Mouse (Mus musculus): ENCODE measurements at regions not wholly inside any gene's neighbourhood (a gene's known extent, or its start where the extent isn't known, plus 50 kb on each side); places are given as distances from the start of the nearest gene placed in this dataset.

- no peak overlapping the region for H3K4me3 ChIP-seq (replicated peaks)
- no peaks in the 10 kb centered on the region for H3K27me3 ChIP-seq
- no peak overlapping the region for H3K4me2 ChIP-seq
- no peak for ATAC-seq (replicated peaks; ENCODE audit: low FRiP score)
- H3K36me3 ChIP-seq = no peaks in the 10 kb centered on the region
- no peaks in the 10 kb centered on the region for H3K4me1 ChIP-seq
- H3K27ac ChIP-seq = no peak overlapping the region
- WGBS = 82% methylated on average over 10 of the region's 10 CpGs
- H3K9me3 ChIP-seq (replicated peaks) = no peaks in the 10 kb centered on the region
- H3K9ac ChIP-seq = no peak overlapping the region
These were observed 104.6 kb downstream of the Ube2e3 start for GRCm38 (mm10) chr2:78972288-78973117.

- no peaks in the 10 kb centered on the region for H3K36me3 ChIP-seq
- no peak overlapping the region for H3K9ac ChIP-seq
- no peak overlapping the region for H3K4me2 ChIP-seq
- no peak overlapping the region for H3K27ac ChIP-seq
- no peaks in the 10 kb centered on the region for H3K9me3 ChIP-seq (replicated peaks)
- H3K4me3 ChIP-seq (replicated peaks) = no peak overlapping the region
- H3K4me1 ChIP-seq = no peaks in the 10 kb centered on the region
- no peaks in the 10 kb centered on the region for H3K27me3 ChIP-seq
- no peak for ATAC-seq (replicated peaks; ENCODE audit: low FRiP score)
- WGBS = 98% methylated on average over 3 of the region's 3 CpGs
These were observed 105.9 kb downstream of the Ube2e3 start for GRCm38 (mm10) chr2:78973811-78974210.

- no peaks in the 10 kb centered on the region for H3K4me1 ChIP-seq
- no peaks in the 10 kb centered on the region for H3K36me3 ChIP-seq
- no peaks in the 10 kb centered on the region for H3K9me3 ChIP-seq (replicated peaks)
- no peak overlapping the region for H3K9ac ChIP-seq
- H3K4me3 ChIP-seq (replicated peaks) = no peak overlapping the region
- no peak overlapping the region for H3K4me2 ChIP-seq
- H3K27me3 ChIP-seq = no peaks in the 10 kb centered on the region
- no peak overlapping the region for H3K27ac ChIP-seq
- no peak for ATAC-seq (replicated peaks; ENCODE audit: low FRiP score)
- whole genome bisulfite sequencing = 75% methylated on average over 2 of the region's 2 CpGs
These were observed 106.9 kb downstream of the Ube2e3 start for GRCm38 (mm10) chr2:78974683-78975392.

- no peaks in the 10 kb centered on the region for H3K4me1 ChIP-seq
- no peaks in the 10 kb centered on the region for H3K9me3 ChIP-seq (replicated peaks)
- 84% methylated on average over 4 of the region's 4 CpGs for WGBS
- no peak overlapping the region for H3K4me2 ChIP-seq
- H3K9ac ChIP-seq = no peak overlapping the region
- H3K4me3 ChIP-seq (replicated peaks) = no peak overlapping the region
- H3K36me3 ChIP-seq = no peaks in the 10 kb centered on the region
- no peak overlapping the region for H3K27ac ChIP-seq
- ATAC-seq (replicated peaks; ENCODE audit: low FRiP score) = no peak
- no peaks in the 10 kb centered on the region for H3K27me3 ChIP-seq
These were observed 107.5 kb downstream of the Ube2e3 start for GRCm38 (mm10) chr2:78975393-78975774.

GRCm38 (mm10) chr2:78976084-78976483 is 108.2 kb downstream of the Ube2e3 start:
- Histone ChIP-seq H3K27me3 (no peaks in the 10 kb centered on the region), H3K36me3 (no peaks in the 10 kb centered on the region), H3K9me3 (replicated peaks) (no peaks in the 10 kb centered on the region), H3K9ac (no peak overlapping the region), H3K4me2 (no peak overlapping the region), H3K27ac (no peak overlapping the region), H3K4me1 (no peaks in the 10 kb centered on the region), H3K4me3 (replicated peaks) (no peak overlapping the region)
- 91% methylated on average over 4 of the region's 4 CpGs for WGBS
- ATAC-seq (replicated peaks; ENCODE audit: low FRiP score) = no peak

GRCm38 (mm10) chr2:78977632-78978397 is 109.9 kb downstream of the Ube2e3 start:
- Histone ChIP-seq H3K4me1 (no peaks in the 10 kb centered on the region), H3K4me2 (no peak overlapping the region), H3K27me3 (no peaks in the 10 kb centered on the region), H3K9ac (no peak overlapping the region), H3K4me3 (replicated peaks) (no peak overlapping the region), H3K27ac (no peak overlapping the region), H3K9me3 (replicated peaks) (no peaks in the 10 kb centered on the region), H3K36me3 (no peaks in the 10 kb centered on the region)
- ATAC-seq (replicated peaks; ENCODE audit: low FRiP score) = no peak
- WGBS = 79% methylated on average over 5 of the region's 5 CpGs

GRCm38 (mm10) chr2:78980019-78980418 is 112.1 kb downstream of the Ube2e3 start:
- WGBS = 71% methylated on average over 5 of the region's 5 CpGs
- no peak for ATAC-seq (replicated peaks; ENCODE audit: low FRiP score)
- no peak overlapping the region for H3K27ac ChIP-seq
- no peak overlapping the region for H3K9ac ChIP-seq
- H3K4me2 ChIP-seq = no peak overlapping the region
- no peaks in the 10 kb centered on the region for H3K4me1 ChIP-seq
- no peaks in the 10 kb centered on the region for H3K9me3 ChIP-seq (replicated peaks)
- H3K4me3 ChIP-seq (replicated peaks) = no peak overlapping the region
- H3K36me3 ChIP-seq = no peaks in the 10 kb centered on the region
- no peaks in the 10 kb centered on the region for H3K27me3 ChIP-seq

- WGBS = 100% methylated on average over 1 of the region's 1 CpGs
- Histone ChIP-seq H3K4me1 (no peaks in the 10 kb centered on the region), H3K27me3 (no peaks in the 10 kb centered on the region), H3K27ac (no peak overlapping the region), H3K36me3 (no peaks in the 10 kb centered on the region), H3K9ac (no peak overlapping the region), H3K9me3 (replicated peaks) (no peaks in the 10 kb centered on the region), H3K4me3 (replicated peaks) (no peak overlapping the region), H3K4me2 (no peak overlapping the region)
- no peak for ATAC-seq (replicated peaks; ENCODE audit: low FRiP score)
These were observed 112.8 kb downstream of the Ube2e3 start for GRCm38 (mm10) chr2:78980661-78981229.

DNA sequence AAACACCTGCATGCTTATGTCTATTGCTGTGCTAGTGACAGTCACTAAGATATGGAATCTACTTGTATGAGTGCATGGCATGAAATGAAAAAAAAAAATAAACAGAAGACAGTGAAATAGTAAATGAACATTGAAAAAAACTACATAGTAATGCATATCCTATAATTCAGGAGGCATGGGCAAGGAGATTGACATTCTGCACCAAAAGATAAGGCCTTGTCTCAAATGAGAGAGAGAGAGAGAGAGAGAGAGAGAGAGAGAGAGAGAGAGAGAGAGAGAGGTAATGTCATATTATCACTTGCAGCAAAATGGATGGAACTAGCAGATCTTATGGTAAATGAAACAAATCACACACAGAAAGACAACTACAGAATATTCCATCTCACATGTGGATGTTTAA is 115.4 kb downstream of the Ube2e3 start:
- no peak overlapping the region for H3K9ac ChIP-seq
- no peaks in the 10 kb centered on the region for H3K27me3 ChIP-seq
- no peak overlapping the region for H3K27ac ChIP-seq
- no peak overlapping the region for H3K4me3 ChIP-seq (replicated peaks)
- H3K4me1 ChIP-seq = no peaks in the 10 kb centered on the region
- H3K9me3 ChIP-seq (replicated peaks) = no peaks in the 10 kb centered on the region
- H3K36me3 ChIP-seq = no peaks in the 10 kb centered on the region
- ATAC-seq (replicated peaks; ENCODE audit: low FRiP score) = no peak
- H3K4me2 ChIP-seq = no peak overlapping the region

DNA sequence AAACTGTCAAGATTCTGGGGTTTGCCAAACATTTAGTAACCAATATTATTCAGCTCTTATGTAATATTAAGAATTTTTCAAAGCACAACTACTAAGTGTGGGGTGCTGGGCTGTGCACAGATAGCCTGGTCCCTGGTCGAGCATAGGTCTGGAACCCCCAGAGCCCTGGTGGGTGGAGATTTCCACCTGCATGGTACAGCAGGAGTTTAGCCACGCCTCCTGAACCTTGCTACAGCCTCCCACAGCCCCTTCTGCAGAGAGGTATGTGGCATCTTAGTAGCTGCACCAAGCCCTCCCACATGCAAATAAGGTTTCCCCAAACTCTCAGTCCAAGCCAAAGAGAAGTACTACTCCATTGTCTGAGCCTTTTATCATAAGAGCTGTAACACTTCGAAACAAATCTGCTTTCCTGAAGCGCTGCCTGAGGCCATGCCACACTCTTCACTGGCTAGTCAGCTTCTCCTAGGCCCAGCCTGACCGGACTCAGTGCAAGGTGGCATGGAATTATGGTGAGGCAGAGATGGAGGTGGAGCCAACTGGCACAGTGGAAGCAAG is 116.1 kb downstream of the Ube2e3 start:
- 60% methylated on average over 5 of the region's 5 CpGs for WGBS
- Histone ChIP-seq H3K4me3 (replicated peaks) (no peak overlapping the region), H3K4me2 (no peak overlapping the region), H3K9ac (no peak overlapping the region), H3K27ac (no peak overlapping the region), H3K9me3 (replicated peaks) (no peaks in the 10 kb centered on the region), H3K36me3 (no peaks in the 10 kb centered on the region), H3K4me1 (no peaks in the 10 kb centered on the region), H3K27me3 (no peaks in the 10 kb centered on the region)
- no peak for ATAC-seq (replicated peaks; ENCODE audit: low FRiP score)

DNA sequence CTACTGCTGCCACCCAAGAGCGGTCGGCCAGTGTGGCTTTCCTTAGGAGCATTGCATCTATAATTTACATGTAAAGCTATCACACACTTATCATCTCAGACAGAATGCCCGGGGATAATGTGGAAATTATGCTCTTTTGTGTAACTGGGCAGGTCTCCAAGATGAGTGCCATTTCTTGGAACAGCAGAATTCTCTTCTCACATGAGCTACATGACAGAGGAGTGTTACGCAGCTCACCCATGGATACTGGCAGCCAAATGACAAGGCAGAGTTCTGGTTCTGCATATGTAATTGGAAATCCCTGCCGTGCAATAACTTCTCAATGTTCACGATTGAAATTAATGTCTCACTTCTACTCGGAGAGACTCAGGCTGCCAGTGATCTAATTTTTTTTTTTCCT is 119.1 kb downstream of the Ube2e3 start:
- Histone ChIP-seq H3K27me3 (no peaks in the 10 kb centered on the region), H3K4me3 (replicated peaks) (no peak overlapping the region), H3K9me3 (replicated peaks) (no peaks in the 10 kb centered on the region), H3K4me1 (no peaks in the 10 kb centered on the region), H3K4me2 (no peak overlapping the region), H3K36me3 (no peaks in the 10 kb centered on the region), H3K9ac (no peak overlapping the region), H3K27ac (no peak overlapping the region)
- no peak for ATAC-seq (replicated peaks; ENCODE audit: low FRiP score)
- 86% methylated on average over 7 of the region's 7 CpGs for WGBS

DNA sequence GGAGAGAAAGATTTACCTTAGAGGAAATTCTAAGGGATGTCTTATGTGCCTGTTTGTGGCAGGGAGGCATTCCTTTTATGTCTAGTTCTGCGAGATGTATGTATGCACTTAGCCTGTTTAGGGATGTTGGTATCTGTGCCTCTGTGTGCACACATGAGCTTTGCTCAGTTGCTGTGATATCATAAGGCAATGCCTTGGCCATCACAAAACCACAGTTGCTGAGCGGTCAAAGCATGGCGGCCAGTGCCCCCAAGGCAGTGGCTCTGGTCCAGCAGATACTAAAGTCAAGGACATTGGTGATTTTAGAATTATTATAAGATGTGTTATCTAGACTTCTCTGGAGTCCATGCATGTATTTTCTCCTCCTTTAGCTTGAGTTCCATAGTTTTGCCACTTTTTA is 119.5 kb downstream of the Ube2e3 start:
- no peak for ATAC-seq (replicated peaks; ENCODE audit: low FRiP score)
- 99% methylated on average over 3 of the region's 3 CpGs for WGBS
- Histone ChIP-seq H3K9ac (no peak overlapping the region), H3K4me1 (no peaks in the 10 kb centered on the region), H3K27me3 (no peaks in the 10 kb centered on the region), H3K36me3 (no peaks in the 10 kb centered on the region), H3K4me2 (no peak overlapping the region), H3K4me3 (replicated peaks) (no peak overlapping the region), H3K9me3 (replicated peaks) (no peaks in the 10 kb centered on the region), H3K27ac (no peak overlapping the region)
